Mouse (Mus musculus) heart, embryonic 13.5 days (tissue): ENCODE measurements around the gene Pitpnm2. TPM values are rescaled to one million over a fixed set of nuclear protein-coding genes. Genes with fewer than 3 reads are reported as not detected.
A peak's percentile ranks its signal among the peaks of the same experiment; 100 is the strongest.
"Not testable (repeated sequence)": the region's sequence is repeated elsewhere in the genome, so short reads cannot be mapped to it uniquely, and the experiment has no call there.

Experiments used
- ATAC-seq: fragments of 200-750 bp; cut with Nextera tagmentation; 2 replicates; pipeline ENCODE4 v1.8.0; 2017; ENCODE audit warnings: moderate TSS enrichment; ENCODE audit not compliant: insufficient number of reproducible peaks, low FRiP score, low TSS enrichment; ENCODE audit errors: extremely low read depth
- H3K27ac ChIP-seq: fragments of 300-500 bp; sonication (generic); replicated peaks from 2 replicates; pipeline ENCODE4 v1.5.1; 2015; ENCODE audit warnings: moderate library complexity, mild to moderate bottlenecking, inconsistent platforms
- H3K27me3 ChIP-seq: fragments of 300-500 bp; sonication (generic); replicated peaks from 2 replicates; pipeline ENCODE4 v1.6.1; 2015; ENCODE audit warnings: mild to moderate bottlenecking, inconsistent platforms
- H3K36me3 ChIP-seq: fragments of 300-500 bp; sonication (generic); 2 replicates; pipeline ENCODE4 v1.6.1; 2015; ENCODE audit warnings: mild to moderate bottlenecking, inconsistent platforms
- H3K4me1 ChIP-seq: fragments of 300-500 bp; sonication (generic); 2 replicates; pipeline ENCODE4 v1.6.1; 2015; ENCODE audit warnings: inconsistent platforms
- H3K4me2 ChIP-seq: fragments of 300-500 bp; sonication (generic); 2 replicates; pipeline ENCODE4 v1.6.1; 2015; ENCODE audit warnings: inconsistent platforms, mild to moderate bottlenecking, moderate library complexity
- H3K4me3 ChIP-seq: fragments of 300-500 bp; sonication (generic); 2 replicates; pipeline ENCODE4 v1.5.1; 2015; ENCODE audit warnings: moderate library complexity, mild to moderate bottlenecking, inconsistent platforms
- H3K9ac ChIP-seq: fragments of 300-500 bp; sonication (generic); 2 replicates; pipeline ENCODE4 v1.6.1; 2015; ENCODE audit warnings: inconsistent platforms, mild to moderate bottlenecking, moderate library complexity
- H3K9me3 ChIP-seq: fragments of 300-500 bp; sonication (generic); 2 replicates; pipeline ENCODE4 v1.6.1; 2016; ENCODE audit warnings: inconsistent platforms
- WGBS: fragments of 180-500 bp; shearing (Covaris S2); methylation state at CpG from one replicate; pipeline ENCODE4 v1.1.7; 2015; ENCODE audit warnings: mixed read lengths; 5-methylcytosine and 5-hydroxymethylcytosine counted together
- polyA plus RNA-seq: library from polyadenylated mRNA; unstranded; fragments of >200 nt; fragmentation: Nextera tagmentation; extraction: Ambion mirVana; gene quantifications from 2 replicates; pipeline ENCODE4 v1.2.1, GENCODE M21; 2015

Pitpnm2 gene
- polyA plus RNA-seq, 1 experiment from 2014 or later, result 6.6 TPM

DNA sequence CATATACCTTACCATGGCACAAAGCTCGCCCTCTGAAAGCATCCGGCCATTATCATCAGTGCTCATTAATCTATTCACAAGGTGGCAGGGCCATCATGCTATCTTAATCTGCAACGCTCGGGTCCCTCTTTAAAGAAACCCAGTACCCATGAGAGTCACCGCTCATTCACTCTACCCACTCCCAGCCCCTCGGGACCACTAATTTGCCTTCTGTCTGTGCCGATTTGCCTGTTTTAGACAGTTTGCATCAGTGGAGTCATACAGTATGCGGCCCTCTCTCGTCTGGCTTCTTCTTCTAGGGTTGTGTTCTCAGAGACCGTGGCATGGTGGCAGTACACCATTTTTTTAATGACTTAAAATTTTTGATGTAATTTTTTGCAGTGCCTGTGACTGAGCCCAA, 30.1 kb downstream of the Pitpnm2 start:
- WGBS, result 71% methylated on average over 10 of the region's 10 CpGs
- H3K9me3 ChIP-seq, result no peaks in the 10 kb centered on the region
- peak overlapping the region; percentile 47; the same call in 1 of the 2 replicates for H3K4me2 ChIP-seq
- H3K4me1 ChIP-seq, result peaks cover 99% of the 10 kb centered on the region
- H3K27me3 ChIP-seq, result no peaks in the 10 kb centered on the region
- ATAC-seq, result no peak
- H3K9ac ChIP-seq, result 0 out of 2 replicates have a peak overlapping the region, but pooled peaks have one; percentile 62
- H3K27ac ChIP-seq, result peak overlapping the region; percentile 84
- no peak overlapping the region for H3K4me3 ChIP-seq
- peaks cover 15% of the 10 kb centered on the region for H3K36me3 ChIP-seq

DNA sequence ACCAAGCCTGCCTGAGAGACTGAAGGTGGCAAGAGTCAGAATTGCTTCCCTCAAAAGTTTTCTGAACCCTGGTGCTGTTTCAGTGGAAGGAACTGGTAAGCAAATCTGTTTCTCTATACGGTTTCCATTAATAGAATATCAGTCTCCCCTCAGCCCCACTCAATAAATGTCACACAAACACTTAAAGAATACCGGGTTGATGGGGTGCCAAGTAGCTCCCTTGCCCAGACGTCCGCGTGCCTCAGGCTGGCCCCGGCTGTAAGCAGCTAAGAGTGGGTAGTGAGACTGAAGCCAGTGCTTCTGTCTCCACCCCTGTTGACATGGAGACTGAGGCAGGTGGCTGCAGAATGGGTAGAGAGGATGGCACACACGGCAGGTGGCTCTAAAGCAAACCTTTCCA, 30.6 kb downstream of the Pitpnm2 start:
- Histone ChIP-seq H3K4me3 (no peak overlapping the region), H3K27me3 (no peaks in the 10 kb centered on the region), H3K27ac (peak overlapping the region; percentile 84), H3K4me2 (peak overlapping the region; percentile 47), H3K9ac (peak overlapping the region; percentile 62), H3K9me3 (no peaks in the 10 kb centered on the region), H3K36me3 (peaks cover 18% of the 10 kb centered on the region), H3K4me1 (peaks cover 99% of the 10 kb centered on the region)
- 36% methylated on average over 7 of the region's 7 CpGs for WGBS
- ATAC-seq, result no peak

DNA sequence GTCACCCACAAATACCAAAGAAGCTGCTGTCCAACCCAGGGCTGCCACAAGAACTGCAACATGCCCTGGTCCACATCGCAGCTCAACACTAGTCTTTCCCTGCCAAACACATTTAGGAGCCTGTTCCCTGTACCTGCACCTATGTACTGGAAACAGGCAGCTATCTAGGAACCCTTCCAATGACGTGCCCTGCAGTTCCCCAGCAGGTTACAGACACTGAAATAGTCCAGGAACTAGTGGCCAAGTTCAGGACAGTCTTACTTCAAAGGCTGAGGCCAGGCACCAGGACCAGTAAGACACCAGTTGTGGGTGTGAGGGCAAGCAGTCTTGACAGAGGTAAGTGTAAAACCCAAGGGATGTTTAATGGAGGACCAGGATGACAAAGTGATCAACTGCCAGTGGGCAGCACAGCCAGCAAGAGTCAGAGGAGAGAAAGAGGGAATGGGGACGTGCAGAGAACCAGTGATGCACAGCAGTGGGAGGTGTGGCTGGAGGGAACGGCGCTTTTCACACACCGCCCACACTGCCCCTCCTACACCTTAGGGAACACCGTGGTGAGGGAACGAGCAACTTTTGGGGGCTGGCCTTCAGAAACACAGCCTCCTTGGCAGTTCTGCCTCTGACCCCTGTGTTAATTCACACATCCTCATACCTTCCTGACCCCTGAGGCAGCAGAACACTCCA, 31.9 kb downstream of the Pitpnm2 start:
- H3K9ac ChIP-seq, result peak overlapping the region; percentile 58; the same call in 1 of the 2 replicates
- no peaks in the 10 kb centered on the region for H3K9me3 ChIP-seq
- WGBS, result 51% methylated on average over 8 of the region's 8 CpGs
- peak overlapping the region; percentile 84 for H3K27ac ChIP-seq
- no peak overlapping the region for H3K4me3 ChIP-seq
- ATAC-seq, result no peak
- H3K27me3 ChIP-seq, result no peaks in the 10 kb centered on the region
- H3K36me3 ChIP-seq, result peaks cover 18% of the 10 kb centered on the region
- peaks cover 99% of the 10 kb centered on the region for H3K4me1 ChIP-seq
- H3K4me2 ChIP-seq, result no peak overlapping the region

DNA sequence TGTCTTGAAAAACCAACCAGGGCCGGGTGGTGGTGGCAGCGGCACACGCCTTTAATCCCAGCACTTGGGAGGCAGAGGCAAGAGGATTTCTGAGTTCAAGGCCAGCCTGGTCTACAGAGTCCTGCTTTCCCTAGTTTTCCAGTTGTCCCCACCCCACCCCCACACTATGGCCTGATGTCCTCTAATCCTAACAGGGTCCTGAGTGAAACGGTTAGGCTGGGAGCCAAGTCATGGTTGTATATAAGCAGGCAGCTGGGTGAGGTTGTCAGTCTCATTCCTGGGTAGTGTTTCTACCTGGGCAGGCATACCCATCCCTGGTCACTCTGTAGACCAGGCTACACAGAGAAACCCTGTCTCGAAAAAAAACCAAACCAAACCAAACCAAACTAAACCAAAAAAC, 32.5 kb downstream of the Pitpnm2 start:
- H3K27me3 ChIP-seq, H3K4me2 ChIP-seq, H3K9me3 ChIP-seq, H3K9ac ChIP-seq, ATAC-seq, H3K4me3 ChIP-seq, H3K27ac ChIP-seq: not testable (repeated sequence)
- peaks cover 18% of the 10 kb centered on the region for H3K36me3 ChIP-seq
- WGBS, result 80% methylated on average over 5 of the region's 5 CpGs
- peaks cover 97% of the 10 kb centered on the region for H3K4me1 ChIP-seq

DNA sequence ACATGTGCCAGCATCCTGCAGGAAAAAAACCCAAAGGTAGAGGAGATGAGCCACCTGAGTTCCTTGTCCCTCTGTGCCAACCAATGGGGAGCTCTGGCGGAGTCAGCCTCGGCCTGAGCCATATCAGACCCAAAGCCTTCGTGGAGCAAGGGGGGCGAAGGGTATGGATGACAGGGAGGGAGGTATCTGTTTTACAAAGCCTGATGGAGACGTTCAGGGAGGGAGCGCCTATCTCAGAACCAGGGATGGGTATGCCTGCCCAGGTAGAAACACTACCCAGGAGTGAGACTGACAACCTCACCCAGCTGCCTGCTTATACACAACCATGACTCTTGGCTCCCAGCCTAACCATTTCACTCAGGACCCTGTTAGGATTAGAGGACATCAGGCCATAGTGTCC, 33.2 kb downstream of the Pitpnm2 start:
- Histone ChIP-seq H3K4me3 (no peak overlapping the region), H3K36me3 (peaks cover 18% of the 10 kb centered on the region), H3K27ac (no peak overlapping the region), H3K27me3 (no peaks in the 10 kb centered on the region), H3K4me2 (no peak overlapping the region), H3K4me1 (peaks cover 97% of the 10 kb centered on the region), H3K9me3 (no peaks in the 10 kb centered on the region), H3K9ac (no peak overlapping the region)
- WGBS, result 80% methylated on average over 6 of the region's 6 CpGs
- no peak for ATAC-seq

DNA sequence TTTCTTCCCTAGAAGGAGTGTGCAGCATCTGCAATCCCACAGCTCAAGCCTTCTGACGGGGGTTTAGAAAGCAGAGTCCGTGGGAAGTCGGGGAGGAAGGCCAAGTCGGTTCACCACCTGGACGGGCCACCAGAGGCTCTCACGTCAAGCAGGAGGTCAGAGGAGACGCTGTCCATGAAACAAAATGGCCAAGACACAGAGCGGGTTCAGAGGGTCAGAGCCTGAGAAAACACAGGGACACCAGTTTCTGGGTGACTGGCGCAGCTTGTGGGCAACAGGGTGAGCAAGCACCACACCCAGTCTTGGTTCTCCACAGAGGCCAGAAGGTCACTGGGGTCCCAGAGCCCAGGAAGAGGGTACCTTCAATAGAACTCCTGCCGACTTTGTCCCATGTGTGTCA, 33.9 kb downstream of the Pitpnm2 start:
- Histone ChIP-seq H3K4me2 (no peak overlapping the region), H3K4me3 (no peak overlapping the region), H3K27ac (peak overlapping the region; percentile 92), H3K9me3 (no peaks in the 10 kb centered on the region), H3K36me3 (peaks cover 18% of the 10 kb centered on the region), H3K9ac (peak overlapping the region; percentile 33; the same call in 1 of the 2 replicates), H3K4me1 (peaks cover 97% of the 10 kb centered on the region), H3K27me3 (no peaks in the 10 kb centered on the region)
- ATAC-seq, result no peak
- 71% methylated on average over 10 of the region's 10 CpGs for WGBS

DNA sequence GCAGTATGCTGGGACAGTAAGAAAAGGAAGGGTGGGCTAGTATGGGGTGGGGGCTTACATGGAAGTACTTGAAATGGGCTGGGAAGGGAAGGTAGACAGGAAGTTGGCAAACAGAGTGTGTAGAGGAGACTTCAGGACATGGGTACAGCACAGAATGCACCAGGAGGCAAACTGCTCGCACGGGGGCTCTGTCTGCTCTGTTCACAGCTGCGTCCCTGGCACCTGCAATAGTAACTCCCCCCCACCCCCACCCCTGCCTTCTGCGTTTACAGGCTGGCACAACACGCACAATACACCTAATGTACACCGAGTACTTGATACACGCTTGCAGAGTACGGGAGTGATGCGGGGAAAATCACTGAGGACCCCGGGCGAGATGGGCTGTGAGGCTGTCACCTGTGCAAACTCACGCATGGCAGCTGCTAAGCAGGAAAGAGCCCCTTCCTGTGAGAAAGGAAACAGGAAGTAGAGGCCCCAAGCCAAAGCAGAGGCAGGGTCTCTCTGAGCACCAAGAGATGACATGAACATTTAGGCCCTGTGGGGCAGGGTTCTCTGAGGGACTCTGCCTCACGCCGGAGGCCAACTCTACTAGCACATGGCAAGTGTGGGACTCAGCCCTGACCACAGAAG, 34.9 kb downstream of the Pitpnm2 start:
- Histone ChIP-seq H3K4me1 (peaks cover 97% of the 10 kb centered on the region), H3K4me2 (no peak overlapping the region), H3K9me3 (no peaks in the 10 kb centered on the region), H3K36me3 (peaks cover 18% of the 10 kb centered on the region), H3K27ac (peak overlapping the region; percentile 92), H3K9ac (peak overlapping the region; percentile 62), H3K27me3 (no peaks in the 10 kb centered on the region), H3K4me3 (no peak overlapping the region)
- no peak for ATAC-seq
- WGBS, result 71% methylated on average over 14 of the region's 14 CpGs

DNA sequence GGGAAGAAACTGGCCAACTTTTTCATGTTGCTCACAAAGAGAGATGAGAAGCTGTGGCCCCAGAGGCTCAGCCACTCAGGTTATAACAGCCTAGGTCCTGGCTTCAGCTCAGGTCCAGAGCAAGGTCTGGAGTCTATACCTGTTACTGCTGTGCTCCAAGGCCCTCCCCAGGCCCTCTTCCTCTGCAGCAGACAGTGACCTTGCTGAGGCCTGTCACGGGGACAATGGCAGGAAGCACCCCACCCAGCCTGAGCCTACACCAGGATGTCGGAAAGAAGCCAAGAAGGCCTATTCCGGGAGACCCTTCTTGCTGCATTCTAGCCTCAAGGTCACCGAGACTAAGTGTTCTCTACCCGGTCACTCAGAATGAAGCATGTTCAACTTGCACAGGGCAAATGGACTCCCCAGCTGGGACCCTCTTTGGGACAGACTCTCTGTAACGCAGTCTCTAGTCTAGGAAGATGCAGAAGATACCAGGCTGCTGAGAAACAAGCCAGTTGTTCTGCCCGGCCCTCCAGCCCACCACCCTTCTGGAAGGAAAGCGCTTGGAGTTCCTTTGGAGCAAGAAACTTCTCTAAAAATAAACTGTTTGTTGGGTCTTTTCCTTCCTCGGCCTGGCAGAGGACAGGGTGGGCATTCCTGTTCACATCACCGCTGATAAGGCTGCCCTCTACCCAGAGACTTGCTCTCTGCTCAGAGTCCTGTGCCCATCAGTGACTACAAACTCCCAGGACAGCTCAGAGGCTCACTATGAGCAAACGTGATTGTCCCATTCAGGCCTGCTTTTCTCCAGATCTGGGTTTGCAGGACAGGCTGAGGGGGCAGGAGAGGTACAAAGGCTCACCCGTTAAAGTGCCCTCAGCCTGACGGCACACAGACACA, 35.7 kb downstream of the Pitpnm2 start:
- no peaks in the 10 kb centered on the region for H3K27me3 ChIP-seq
- H3K27ac ChIP-seq, result peak overlapping the region; percentile 92
- peak overlapping the region; percentile 62 for H3K9ac ChIP-seq
- H3K4me1 ChIP-seq, result peaks cover 94% of the 10 kb centered on the region
- no peaks in the 10 kb centered on the region for H3K9me3 ChIP-seq
- 39% methylated on average over 13 of the region's 13 CpGs for WGBS
- H3K4me3 ChIP-seq, result no peak overlapping the region
- no peak overlapping the region for H3K4me2 ChIP-seq
- peaks cover 18% of the 10 kb centered on the region for H3K36me3 ChIP-seq
- ATAC-seq, result no peak

DNA sequence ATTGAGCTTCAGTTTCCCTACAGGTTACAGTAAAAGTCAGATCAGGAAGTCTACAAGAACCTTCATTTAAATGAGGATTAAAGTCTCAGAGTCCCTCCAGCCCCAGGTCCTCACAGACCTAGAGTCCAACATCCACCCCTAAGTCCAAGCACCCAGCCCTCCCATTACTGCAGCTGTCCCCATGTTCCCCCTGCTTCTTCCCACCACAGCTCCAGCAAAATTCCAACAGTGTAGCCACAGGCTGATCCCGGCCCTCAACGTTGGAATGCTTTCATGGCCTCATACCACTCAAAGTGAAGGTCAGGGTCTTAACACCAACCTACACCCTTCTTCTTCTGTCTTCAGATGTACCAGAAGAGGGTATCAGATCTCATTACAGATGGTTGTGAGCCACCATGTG, 37.9 kb downstream of the Pitpnm2 start:
- ATAC-seq, result no peak
- no peaks in the 10 kb centered on the region for H3K9me3 ChIP-seq
- peak overlapping the region; percentile 67 for H3K27ac ChIP-seq
- WGBS, result 48% methylated on average over 2 of the region's 2 CpGs
- H3K36me3 ChIP-seq, result peaks cover 18% of the 10 kb centered on the region
- no peaks in the 10 kb centered on the region for H3K27me3 ChIP-seq
- no peak overlapping the region for H3K4me2 ChIP-seq
- peak overlapping the region; percentile 33; the same call in 1 of the 2 replicates for H3K9ac ChIP-seq
- no peak overlapping the region for H3K4me3 ChIP-seq
- peaks cover 94% of the 10 kb centered on the region for H3K4me1 ChIP-seq

DNA sequence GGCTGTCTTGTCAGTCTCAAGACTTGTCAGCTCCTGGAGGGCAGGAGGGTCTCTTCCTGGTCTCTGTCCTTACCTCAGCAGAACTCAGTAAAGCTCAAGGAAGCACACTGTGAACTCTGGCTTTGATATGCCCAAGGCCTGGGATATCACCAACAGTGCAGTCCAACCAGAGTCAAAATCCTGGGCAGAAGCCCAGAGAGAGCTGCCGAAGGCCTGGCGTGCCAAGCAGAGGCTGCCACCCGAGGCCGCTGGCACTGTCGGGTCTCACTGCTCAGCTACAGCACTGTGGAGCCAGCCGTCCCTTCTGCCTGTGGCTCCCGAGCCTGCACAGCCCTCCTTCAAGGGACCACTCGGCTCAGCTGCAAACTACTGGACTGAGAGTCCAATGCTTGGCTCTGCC, 38.3 kb downstream of the Pitpnm2 start:
- WGBS, result 85% methylated on average over 8 of the region's 8 CpGs
- H3K4me2 ChIP-seq, result no peak overlapping the region
- H3K4me1 ChIP-seq, result peaks cover 94% of the 10 kb centered on the region
- peak overlapping the region; percentile 33; the same call in 1 of the 2 replicates for H3K9ac ChIP-seq
- H3K9me3 ChIP-seq, result no peaks in the 10 kb centered on the region
- H3K27ac ChIP-seq, result peak overlapping the region; percentile 67
- no peak for ATAC-seq
- H3K27me3 ChIP-seq, result no peaks in the 10 kb centered on the region
- H3K36me3 ChIP-seq, result peaks cover 18% of the 10 kb centered on the region
- no peak overlapping the region for H3K4me3 ChIP-seq

DNA sequence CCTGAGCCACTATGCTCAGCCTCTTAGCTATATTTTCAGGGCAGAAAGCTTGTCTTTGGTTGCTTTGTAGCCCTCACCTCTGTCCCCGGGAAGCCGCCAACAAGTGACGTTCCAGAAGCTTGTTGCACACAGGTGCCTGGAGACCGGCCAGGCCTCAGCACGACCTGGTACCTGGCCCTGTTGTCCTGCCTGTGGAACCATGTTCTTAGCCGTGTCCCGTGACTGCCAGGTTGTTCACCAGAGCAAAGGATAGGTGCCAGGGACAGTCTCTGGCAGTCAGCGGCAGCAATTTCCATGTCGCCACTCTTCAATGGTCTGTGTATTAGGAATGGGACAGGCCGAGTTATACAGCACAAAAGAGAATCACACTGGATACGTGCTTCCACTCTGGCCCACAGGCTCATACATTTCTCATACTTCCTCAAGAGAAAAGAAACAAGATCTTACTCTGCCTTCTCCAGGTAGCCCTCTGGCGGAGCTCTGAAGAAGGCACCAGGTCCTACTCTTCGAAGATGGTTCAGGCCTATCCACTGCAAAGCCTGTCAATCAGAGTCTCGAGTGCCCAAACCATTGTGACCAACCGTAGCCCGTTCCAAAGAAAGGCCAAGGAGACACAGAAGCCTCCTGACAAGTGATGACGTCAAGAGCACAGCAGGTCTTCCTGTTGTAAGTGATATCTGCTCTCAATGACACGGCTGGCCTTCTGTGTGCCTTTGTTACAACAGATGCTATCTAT, 39.1 kb downstream of the Pitpnm2 start:
- Histone ChIP-seq H3K4me2 (no peak overlapping the region), H3K4me1 (peaks cover 95% of the 10 kb centered on the region), H3K27ac (peak overlapping the region; percentile 67), H3K9ac (peak overlapping the region; percentile 71), H3K4me3 (no peak overlapping the region), H3K27me3 (no peaks in the 10 kb centered on the region), H3K36me3 (peaks cover 11% of the 10 kb centered on the region), H3K9me3 (no peaks in the 10 kb centered on the region)
- no peak for ATAC-seq
- WGBS, result 60% methylated on average over 18 of the region's 18 CpGs
